Mouse (Mus musculus): Measurements from ENCODE around the gene Ing4.

- TF ChIP-seq CTCF (IDR thresholded peaks at IDR 0.05; ENCODE audit: borderline replicate concordance, insufficient read depth, low read depth, low read length) = no peak
- 0 out of 2 replicates have a peak, but pooled peaks have one; percentile 15 for TF ChIP-seq POLR2A (IDR thresholded peaks at IDR 0.05; ENCODE audit: borderline replicate concordance, insufficient read depth, low read length)
These were observed 50.2 kb downstream of the Ing4 start for GRCm38 (mm10) chr6:125089521-125090321.

Data from cerebellum, adult 2 months (tissue).